Mouse (Mus musculus) lung, postnatal 14 days (tissue): ENCODE data around the gene Tex14.
"Not testable (repeated sequence)": the region's sequence is repeated elsewhere in the genome, so short reads cannot be mapped to it uniquely, and the experiment has no call there.

ENCODE experiments used
- DNase-seq: peaks from one replicate; pipeline ENCODE4 v3.0.0; 2021

The Tex14 gene

GRCm38 (mm10) chr11:87479172-87479571 is 74.3 kb downstream of the Tex14 start:
- DNase-seq: not testable (repeated sequence)

DNA sequence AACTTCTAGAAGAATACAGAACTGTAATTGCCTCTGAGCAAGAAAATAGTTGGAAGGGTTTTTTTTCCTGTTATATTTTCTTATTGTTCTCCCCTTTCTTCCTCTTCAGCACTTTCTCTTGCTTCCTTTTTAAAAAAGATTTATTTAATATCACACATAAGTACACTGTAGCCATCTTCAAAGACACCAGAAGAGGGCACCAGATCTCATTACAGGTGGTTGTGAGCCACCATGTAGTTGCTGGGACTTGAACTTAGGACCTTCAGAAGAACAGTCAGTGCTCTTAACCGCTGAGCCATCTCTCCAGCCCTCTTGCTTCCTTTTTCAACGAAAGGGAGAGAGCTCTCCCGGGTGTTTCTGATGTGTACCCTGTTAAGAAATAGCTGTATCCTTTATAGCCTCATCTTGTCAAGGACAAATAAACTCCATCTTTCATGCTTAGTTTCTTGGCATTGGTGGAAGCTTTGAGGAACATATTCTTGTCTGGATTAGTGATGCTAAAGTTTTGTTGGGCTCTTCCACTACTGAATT is 79.0 kb downstream of the Tex14 start:
- DNase-seq: no peak

DNA sequence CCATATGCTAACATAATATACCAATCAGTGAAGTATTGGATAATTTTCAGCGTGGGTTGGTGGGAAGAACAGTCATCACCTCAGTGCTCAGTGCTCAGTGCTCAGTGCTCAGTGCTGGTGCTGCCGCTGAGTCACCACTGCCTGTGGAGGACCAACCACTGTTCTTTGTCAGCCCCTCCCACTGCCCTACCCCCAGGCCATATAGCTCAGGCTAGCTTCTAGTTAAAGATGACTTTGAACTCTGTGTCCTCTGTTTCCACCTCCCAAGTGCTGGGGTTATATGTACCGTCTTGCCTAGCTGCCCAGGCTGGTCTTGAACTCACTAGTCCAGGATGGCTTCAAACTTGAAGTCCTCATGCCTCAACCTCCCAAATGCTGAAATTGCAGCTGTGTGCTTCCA is 84.1 kb downstream of the Tex14 start:
- no peak for DNase-seq

GRCm38 (mm10) chr11:87504690-87505214 is 99.9 kb downstream of the Tex14 start:
- no peak for DNase-seq

GRCm38 (mm10) chr11:87506502-87506901 is 101.6 kb downstream of the Tex14 start:
- no peak for DNase-seq

- no peak for DNase-seq
Measured at GRCm38 (mm10) chr11:87507043-87507442, 102.2 kb downstream of the Tex14 start.

DNA sequence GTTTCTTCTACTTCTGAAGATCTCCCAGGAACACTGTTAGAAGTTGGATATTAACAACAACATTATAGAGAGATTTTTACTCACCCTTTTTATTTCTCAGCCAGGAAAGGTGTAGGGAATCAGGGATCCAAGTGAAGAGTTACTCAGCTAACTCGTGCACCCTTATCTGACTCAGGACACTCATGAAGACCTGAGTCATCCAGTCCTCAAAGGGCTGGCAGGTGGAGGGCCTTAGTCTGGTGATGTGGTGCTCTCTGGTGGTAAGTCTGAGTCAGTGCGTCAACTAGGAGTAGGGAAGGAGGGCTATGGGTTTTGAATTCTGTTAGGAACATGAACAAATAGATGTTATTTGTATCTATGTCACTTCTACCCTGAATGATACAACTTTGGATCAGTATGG is 114.4 kb downstream of the Tex14 start:
- DNase-seq: peak; percentile 45

- DNase-seq: no peak
Measured at GRCm38 (mm10) chr11:87523466-87523865, 118.6 kb downstream of the Tex14 start.

DNA sequence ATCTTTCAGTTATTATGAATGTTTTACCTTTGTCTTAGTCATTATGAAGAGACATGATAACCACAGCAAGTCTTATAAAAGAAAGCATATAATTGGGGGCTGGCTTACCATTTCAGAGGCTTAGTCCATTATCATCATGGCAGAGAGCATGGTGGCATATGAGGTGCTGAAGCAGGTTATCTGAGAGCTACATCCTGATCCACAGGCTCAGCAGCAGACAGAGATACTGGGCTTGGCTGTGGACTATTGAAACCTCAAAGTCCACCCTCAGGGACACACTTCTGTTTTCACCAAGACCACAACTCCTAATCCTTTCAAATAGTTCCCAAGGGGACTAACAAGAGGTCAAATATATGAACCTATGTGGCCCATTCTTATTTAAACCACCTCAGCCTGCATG is 119.1 kb downstream of the Tex14 start:
- DNase-seq: no peak

DNA sequence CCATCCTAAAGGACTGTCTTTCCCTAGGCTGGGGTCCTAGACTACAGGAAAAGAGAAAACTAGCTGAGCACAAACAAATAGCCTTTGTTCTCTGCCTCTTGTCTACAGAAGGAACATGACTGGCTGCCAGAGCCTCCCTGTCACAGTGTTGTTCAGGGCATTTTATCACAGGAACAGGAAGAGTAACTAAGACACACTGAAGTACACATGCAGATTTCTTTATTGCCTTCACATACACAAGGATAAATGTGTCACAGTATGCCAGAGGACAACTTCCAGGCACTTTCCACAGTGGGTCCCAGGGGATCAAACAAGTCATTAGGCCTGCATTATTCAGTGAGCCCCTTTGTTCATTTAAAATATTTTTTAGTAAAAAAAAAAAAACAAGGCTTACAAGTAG is 119.9 kb downstream of the Tex14 start:
- no peak for DNase-seq

DNA sequence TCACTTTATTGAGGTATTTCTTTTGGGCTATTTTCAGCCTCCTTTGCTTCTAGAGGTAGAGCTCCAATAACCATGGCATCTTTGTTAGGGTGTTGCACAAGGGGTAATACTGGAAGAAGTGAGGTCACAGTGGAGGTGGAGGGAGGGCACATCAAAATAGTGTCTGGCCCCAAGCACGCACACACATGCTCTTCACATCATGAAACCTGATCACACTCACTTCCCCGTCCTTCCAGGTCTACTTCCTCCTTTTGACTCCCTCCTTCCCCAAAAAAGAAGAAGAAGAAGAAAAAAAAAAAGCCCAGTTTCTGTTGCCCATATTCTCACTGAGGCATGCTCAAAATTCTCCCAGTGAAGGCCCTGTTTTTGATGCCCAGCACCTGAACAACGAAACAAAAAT is 122.5 kb downstream of the Tex14 start:
- DNase-seq: no peak

GRCm38 (mm10) chr11:87527990-87528389 is 123.1 kb downstream of the Tex14 start:
- DNase-seq: no peak

DNA sequence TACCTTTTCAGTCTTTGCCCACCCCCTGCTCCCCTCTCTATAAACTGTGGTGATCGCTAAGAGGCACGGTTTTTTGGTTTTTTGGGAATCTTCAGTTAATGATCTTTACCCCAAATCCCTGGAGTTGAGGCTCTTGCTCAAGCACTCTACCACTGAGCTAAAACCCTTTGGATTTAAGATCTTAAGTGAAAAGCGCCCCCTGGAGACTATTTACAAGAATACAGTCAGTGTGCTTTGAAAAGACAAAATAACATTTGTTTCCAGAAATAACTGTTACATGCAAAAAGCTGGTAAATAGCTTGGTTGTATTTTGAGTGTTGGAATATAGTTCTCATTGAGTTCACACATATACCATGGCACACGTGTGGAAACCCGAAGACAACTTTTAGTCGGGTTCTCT is 126.8 kb downstream of the Tex14 start:
- no peak for DNase-seq

DNA sequence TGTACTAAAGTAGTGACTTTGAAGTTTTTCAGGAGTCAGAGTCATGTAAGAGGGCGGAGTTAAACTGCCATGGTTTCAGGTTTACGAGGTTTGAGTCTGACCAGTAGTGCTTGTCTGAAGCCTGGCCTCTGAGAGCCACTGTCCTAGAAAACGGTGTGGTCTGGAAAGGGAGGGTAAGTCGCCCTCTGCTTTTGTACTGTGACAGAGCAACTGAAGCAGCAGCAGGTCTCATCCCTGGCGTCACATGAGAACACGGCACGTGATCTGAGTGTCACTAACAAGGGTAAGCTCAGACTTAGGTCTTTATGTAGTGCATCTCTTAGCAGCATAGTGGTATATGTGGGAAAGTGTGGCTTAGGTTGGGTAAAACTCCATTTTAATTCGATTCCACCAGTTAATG is 137.4 kb downstream of the Tex14 start:
- no peak for DNase-seq

- DNase-seq: no peak
Measured at GRCm38 (mm10) chr11:87542906-87543305, 138.0 kb downstream of the Tex14 start.

GRCm38 (mm10) chr11:87553342-87553741 is 148.5 kb downstream of the Tex14 start:
- DNase-seq: no peak

DNA sequence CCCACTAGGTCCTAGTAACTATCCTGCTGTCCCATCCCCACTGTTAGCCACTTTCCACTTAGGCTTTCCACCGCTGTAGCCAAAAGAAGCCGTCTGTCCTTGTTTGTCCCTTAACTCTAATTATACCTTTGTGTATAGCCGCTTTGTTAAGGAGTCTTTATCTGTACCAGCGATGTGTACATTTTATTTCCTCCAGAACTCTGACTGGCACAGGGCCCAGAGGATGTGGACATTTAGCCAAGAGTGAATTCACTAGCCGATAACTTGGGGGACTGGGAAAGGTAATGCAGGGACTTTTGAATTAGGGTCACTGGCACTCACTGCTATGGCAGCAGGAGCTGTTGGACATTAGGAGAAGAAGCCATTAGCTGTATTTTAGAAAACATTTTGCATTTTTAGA is 149.5 kb downstream of the Tex14 start:
- DNase-seq: peak; percentile 79

GRCm38 (mm10) chr11:87555106-87555703 is 150.3 kb downstream of the Tex14 start:
- no peak for DNase-seq

DNA sequence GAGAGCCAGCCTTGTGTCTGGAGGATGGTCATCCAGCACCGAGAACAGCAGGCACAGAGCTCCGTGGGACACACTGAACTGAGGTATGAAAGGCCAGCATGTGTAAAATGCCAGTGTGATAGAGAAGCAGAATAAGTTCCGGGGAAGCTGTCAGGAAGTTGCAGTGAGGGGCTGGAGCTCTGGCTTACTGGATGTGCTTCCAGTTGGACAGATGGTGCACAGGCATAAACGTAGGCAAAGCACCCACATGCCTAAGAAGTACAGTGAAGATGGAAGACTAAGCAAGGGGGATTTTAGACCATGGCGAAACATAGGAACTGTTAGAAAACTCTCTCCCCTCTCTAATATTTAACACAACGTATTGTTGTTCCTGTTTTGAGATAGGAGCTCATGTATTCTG is 156.3 kb downstream of the Tex14 start:
- DNase-seq: no peak

DNA sequence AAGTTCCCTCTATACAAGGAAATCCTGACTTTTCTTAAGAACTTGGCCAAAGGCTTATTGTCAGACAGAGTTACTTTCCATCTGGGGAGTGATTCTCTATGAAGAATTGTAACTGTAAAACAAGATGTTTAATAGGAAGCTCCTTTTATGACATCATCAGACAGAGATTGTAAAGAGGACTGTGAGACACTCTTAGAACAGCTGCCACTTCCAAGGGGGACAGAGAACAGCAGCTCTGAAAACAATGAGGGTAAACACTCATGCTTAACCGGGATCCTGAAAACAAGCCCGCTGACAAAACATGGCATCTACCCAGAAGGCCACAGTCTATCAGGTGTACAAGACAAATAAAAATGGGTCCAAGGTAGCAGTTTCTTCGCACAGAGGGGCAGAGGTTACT is 161.6 kb downstream of the Tex14 start, which contains the start of gene Gm11492:
Gm11492 (plus strand) TSS at position 153 of the 400 bp plus-strand sequence.
- DNase-seq: no peak

- no peak for DNase-seq
Measured at GRCm38 (mm10) chr11:87568255-87568953, 163.5 kb downstream of the Tex14 start, which contains the start of gene Sept4. Sept4 (plus strand) TSS chr11:87568903.

DNA sequence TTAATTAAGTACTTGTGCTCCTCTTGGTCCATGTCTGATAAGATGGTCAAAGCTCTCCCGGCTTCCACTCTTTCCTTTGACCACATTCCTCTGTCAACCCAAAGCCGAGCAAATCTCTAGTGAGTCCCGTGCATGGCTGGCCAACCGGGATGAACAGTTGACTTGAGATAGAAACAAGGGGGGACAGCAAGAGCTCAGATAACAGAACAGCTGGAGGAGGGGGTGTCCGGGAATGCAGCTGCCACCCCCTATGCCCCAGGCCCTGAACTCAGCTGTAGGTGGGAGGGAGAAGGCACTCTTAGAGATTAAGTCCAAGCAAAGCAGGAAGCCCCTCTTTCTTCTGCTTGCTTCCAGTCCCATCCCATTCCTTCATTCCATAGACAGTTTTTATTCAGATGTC is 165.9 kb downstream of the Tex14 start:
- no peak for DNase-seq

GRCm38 (mm10) chr11:87571361-87571950 is 166.6 kb downstream of the Tex14 start:
- DNase-seq: no peak

- DNase-seq: no peak
Measured at GRCm38 (mm10) chr11:87573751-87574150, 168.9 kb downstream of the Tex14 start.
